17 mouse cellular contexts compared by ENCODE assay signal in the genomic region with DNA sequence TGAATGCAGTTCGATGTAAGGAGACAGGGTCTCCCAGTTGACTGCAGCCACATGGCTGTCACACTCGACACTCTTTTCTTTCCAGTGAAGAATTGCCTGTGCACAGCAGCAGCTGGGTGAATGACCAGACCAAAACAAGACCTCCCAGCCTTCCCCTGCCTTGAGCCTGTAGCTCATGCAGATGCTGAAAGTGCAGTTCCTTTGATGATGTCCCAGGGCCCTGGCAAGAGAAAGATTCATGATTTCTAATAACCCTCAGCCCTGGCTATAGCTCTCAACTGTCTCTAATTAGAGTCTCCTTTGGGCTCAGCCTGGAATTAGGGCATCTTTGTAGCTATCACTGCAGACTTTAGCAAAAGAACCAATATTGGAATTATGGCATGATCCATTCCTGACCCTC.
"Had no signal": no experiment of that assay in that cellular context is flagged by ENCODE, and none has a peak within 500 bp of the region (broad histone marks: within the 10 kb centered on the region; RNA-seq: fewer than 3 reads in every experiment).

No protein-coding gene starts in this region.

- H3K9me3 ChIP-seq: limb, embryonic 12.5 days; liver, embryonic 13.5 days; lung, embryonic 15.5 days; megakaryocyte, embryonic 14.5 days; midbrain, embryonic 12.5 days; neural tube, embryonic 13.5 days had no signal

- DNase-seq: kidney, adult 8-10 months; kidney, postnatal 10 days; liver; liver, embryonic 13.5 days; liver, postnatal 0 days; lung, postnatal 14 days; right cerebral cortex, adult 18-20 months; right cerebral cortex, postnatal 25 days; thymus, postnatal 36 days had no signal

- H3K27ac ChIP-seq: limb, embryonic 12.5 days; liver, embryonic 13.5 days; lung, embryonic 15.5 days; macrophage; midbrain, embryonic 12.5 days; neural tube, embryonic 13.5 days had no signal

- H3K9ac ChIP-seq: limb, embryonic 12.5 days; liver, embryonic 13.5 days; liver, postnatal 0 days; lung, embryonic 15.5 days; midbrain, embryonic 12.5 days; neural tube, embryonic 13.5 days had no signal

- ATAC-seq: intestine, postnatal 0 days; liver, postnatal 0 days had no signal

- H3K4me3 ChIP-seq: limb, embryonic 12.5 days; liver, embryonic 13.5 days; lung, embryonic 15.5 days; megakaryocyte, embryonic 14.5 days; midbrain, embryonic 12.5 days; myocyte; neural tube, embryonic 13.5 days had no signal

- H3K36me3 ChIP-seq: limb, embryonic 12.5 days; liver, embryonic 13.5 days; lung, embryonic 15.5 days; midbrain, embryonic 12.5 days; neural tube, embryonic 13.5 days had no signal

- H3K27me3 ChIP-seq: limb, embryonic 12.5 days; liver, embryonic 13.5 days; lung, embryonic 15.5 days; megakaryocyte, embryonic 14.5 days; midbrain, embryonic 12.5 days; neural tube, embryonic 13.5 days had no signal

- H3K4me1 ChIP-seq: limb, embryonic 12.5 days; liver, embryonic 13.5 days; lung, embryonic 15.5 days; midbrain, embryonic 12.5 days; neural tube, embryonic 13.5 days had no signal

- H3K4me2 ChIP-seq: limb, embryonic 12.5 days; liver, embryonic 13.5 days; lung, embryonic 15.5 days; midbrain, embryonic 12.5 days; neural tube, embryonic 13.5 days had no signal
